Mouse (Mus musculus) heart, embryonic 11.5 days (tissue): Measurements from ENCODE around the gene Gm45837. TPM values are rescaled to one million over a fixed set of nuclear protein-coding genes. Genes with fewer than 3 reads are reported as not detected.

Experiments
- ATAC-seq: fragments of 200-750 bp; cut with Nextera tagmentation; replicated peaks from 2 replicates; pipeline ENCODE4 v1.8.0; 2017; ENCODE audit warnings: moderate library complexity; ENCODE audit not compliant: insufficient number of reproducible peaks, low FRiP score, low TSS enrichment
- H3K27ac ChIP-seq: fragments of 300-500 bp; sonication (generic); 2 replicates; pipeline ENCODE4 v1.5.1; 2014; ENCODE audit warnings: mild to moderate bottlenecking, low read depth, low read length
- H3K27me3 ChIP-seq: fragments of 300-500 bp; sonication (generic); 2 replicates; pipeline ENCODE4 v1.6.1; 2014; ENCODE audit warnings: mild to moderate bottlenecking, low read length, mixed read lengths; ENCODE audit not compliant: control insufficient read depth, insufficient read depth
- H3K36me3 ChIP-seq: fragments of 300-500 bp; sonication (generic); 2 replicates; pipeline ENCODE4 v1.6.1; 2014; ENCODE audit warnings: mild to moderate bottlenecking, low read length, moderate library complexity, mixed read lengths; ENCODE audit not compliant: control insufficient read depth, insufficient read depth
- H3K4me1 ChIP-seq: fragments of 300-500 bp; sonication (generic); 2 replicates; pipeline ENCODE4 v1.6.1; 2014; ENCODE audit warnings: low read length; ENCODE audit not compliant: control insufficient read depth, insufficient read depth
- H3K4me2 ChIP-seq: fragments of 300-500 bp; sonication (generic); 2 replicates; pipeline ENCODE4 v1.6.1; 2014; ENCODE audit warnings: mild to moderate bottlenecking, moderate library complexity
- H3K4me3 ChIP-seq: fragments of 300-500 bp; sonication (generic); 2 replicates; pipeline ENCODE4 v1.5.1; 2014; ENCODE audit warnings: low read depth, low read length
- H3K9ac ChIP-seq: fragments of 300-500 bp; sonication (generic); 2 replicates; pipeline ENCODE4 v1.6.1; 2014; ENCODE audit warnings: mild to moderate bottlenecking, low read depth, low read length, moderate library complexity
- H3K9me3 ChIP-seq: fragments of 300-500 bp; sonication (generic); replicated peaks from 2 replicates; pipeline ENCODE4 v1.6.1; 2016; ENCODE audit warnings: low read length; ENCODE audit not compliant: control insufficient read depth
- WGBS: fragments of 180-500 bp; shearing (Covaris S2); extraction: QIAGEN DNeasy Blood & Tissue Kit; methylation state at CpG from one replicate; pipeline ENCODE4 v1.1.7; 2014; ENCODE audit not compliant: insufficient replicate concordance; 5-methylcytosine and 5-hydroxymethylcytosine counted together
- polyA plus RNA-seq: library from polyadenylated mRNA; unstranded; fragments of >200 nt; fragmentation: Nextera tagmentation; extraction: Ambion mirVana; gene quantifications from 2 replicates; pipeline ENCODE4 v1.2.1, GENCODE M21; 2014

The Gm45837 gene
- 0.89 TPM in 1 of 2 replicates, not detected in the other for polyA plus RNA-seq

- Histone ChIP-seq H3K9me3 (no peaks in the 10 kb centered on the region), H3K4me2 (no peak within 1 kb of the TSS), H3K9ac (no peak within 1 kb of the TSS), H3K36me3 (no peaks in the 10 kb centered on the region), H3K4me3 (no peak within 1 kb of the TSS), H3K27ac (no peak within 1 kb of the TSS), H3K4me1 (peaks cover 26% of the 10 kb centered on the region), H3K27me3 (no peaks in the 10 kb centered on the region)
- WGBS, result 70% methylated on average over 11 of the region's 11 CpGs
- no peak for ATAC-seq
These were observed at the start of gene Gm45837 for GRCm38 (mm10) chr7:101410267-101410936. Gene Gm45837 (plus strand): TSS chr7:101410886.

- Histone ChIP-seq H3K4me3 (no peak overlapping the region), H3K4me1 (peaks cover 8% of the 10 kb centered on the region), H3K36me3 (no peaks in the 10 kb centered on the region), H3K27me3 (no peaks in the 10 kb centered on the region), H3K9ac (no peak overlapping the region), H3K27ac (no peak overlapping the region), H3K4me2 (no peak overlapping the region), H3K9me3 (no peaks in the 10 kb centered on the region)
- no peak for ATAC-seq
- WGBS, result 74% methylated on average over 4 of the region's 4 CpGs
These were observed 49.7 kb upstream of the Gm45837 start for GRCm38 (mm10) chr7:101361021-101361420.

GRCm38 (mm10) chr7:101361767-101362166 is 48.9 kb upstream of the Gm45837 start:
- Histone ChIP-seq H3K4me2 (no peak overlapping the region), H3K9me3 (no peaks in the 10 kb centered on the region), H3K9ac (no peak overlapping the region), H3K36me3 (no peaks in the 10 kb centered on the region), H3K27ac (no peak overlapping the region), H3K4me3 (no peak overlapping the region), H3K27me3 (no peaks in the 10 kb centered on the region), H3K4me1 (peaks cover 3% of the 10 kb centered on the region; the same call in 1 of the 2 replicates)
- 69% methylated on average over 4 of the region's 4 CpGs for WGBS
- no peak for ATAC-seq

- WGBS, result 66% methylated on average over 5 of the region's 5 CpGs
- H3K4me2 ChIP-seq, result no peak overlapping the region
- H3K9me3 ChIP-seq, result no peaks in the 10 kb centered on the region
- no peak overlapping the region for H3K9ac ChIP-seq
- ATAC-seq, result no peak
- H3K27me3 ChIP-seq, result no peaks in the 10 kb centered on the region
- H3K27ac ChIP-seq, result no peak overlapping the region
- no peak overlapping the region for H3K4me3 ChIP-seq
- no peaks in the 10 kb centered on the region for H3K4me1 ChIP-seq
- H3K36me3 ChIP-seq, result no peaks in the 10 kb centered on the region
These were observed 47.9 kb upstream of the Gm45837 start for GRCm38 (mm10) chr7:101362791-101363191.

GRCm38 (mm10) chr7:101363914-101364313 is 46.8 kb upstream of the Gm45837 start:
- WGBS, result 75% methylated on average over 5 of the region's 5 CpGs
- no peaks in the 10 kb centered on the region for H3K9me3 ChIP-seq
- H3K27ac ChIP-seq, result no peak overlapping the region
- no peaks in the 10 kb centered on the region for H3K4me1 ChIP-seq
- no peaks in the 10 kb centered on the region for H3K36me3 ChIP-seq
- H3K27me3 ChIP-seq, result no peaks in the 10 kb centered on the region
- H3K9ac ChIP-seq, result no peak overlapping the region
- no peak overlapping the region for H3K4me2 ChIP-seq
- no peak overlapping the region for H3K4me3 ChIP-seq
- no peak for ATAC-seq

- WGBS, result 54% methylated on average over 11 of the region's 11 CpGs
- no peak overlapping the region for H3K4me3 ChIP-seq
- no peak overlapping the region for H3K27ac ChIP-seq
- H3K36me3 ChIP-seq, result no peaks in the 10 kb centered on the region
- H3K4me1 ChIP-seq, result no peaks in the 10 kb centered on the region
- H3K4me2 ChIP-seq, result no peak overlapping the region
- no peaks in the 10 kb centered on the region for H3K9me3 ChIP-seq
- peaks cover 9% of the 10 kb centered on the region for H3K27me3 ChIP-seq
- no peak overlapping the region for H3K9ac ChIP-seq
- no peak for ATAC-seq
These were observed 42.5 kb upstream of the Gm45837 start for GRCm38 (mm10) chr7:101367901-101368852.

GRCm38 (mm10) chr7:101369666-101370065 is 41.0 kb upstream of the Gm45837 start:
- H3K9ac ChIP-seq, result no peak overlapping the region
- no peaks in the 10 kb centered on the region for H3K9me3 ChIP-seq
- ATAC-seq, result no peak
- H3K4me3 ChIP-seq, result no peak overlapping the region
- peaks cover 14% of the 10 kb centered on the region for H3K27me3 ChIP-seq
- H3K4me1 ChIP-seq, result no peaks in the 10 kb centered on the region
- no peaks in the 10 kb centered on the region for H3K36me3 ChIP-seq
- no peak overlapping the region for H3K27ac ChIP-seq
- 75% methylated on average over 7 of the region's 7 CpGs for WGBS
- H3K4me2 ChIP-seq, result no peak overlapping the region

- Histone ChIP-seq H3K4me1 (0 out of 2 replicates have a peak, but pooled peaks cover 3% of the 10 kb centered on the region), H3K4me3 (no peak overlapping the region), H3K9me3 (no peaks in the 10 kb centered on the region), H3K27me3 (peaks cover 14% of the 10 kb centered on the region), H3K9ac (no peak overlapping the region), H3K27ac (no peak overlapping the region), H3K36me3 (no peaks in the 10 kb centered on the region), H3K4me2 (no peak overlapping the region)
- whole genome bisulfite sequencing, result 73% methylated on average over 18 of the region's 26 CpGs
- ATAC-seq, result no peak
These were observed 37.6 kb upstream of the Gm45837 start for GRCm38 (mm10) chr7:101373082-101373481.
